Mouse (Mus musculus): Measurements from ENCODE around the gene Il9. TPM values are rescaled to one million over a fixed set of nuclear protein-coding genes. Genes with fewer than 3 reads are reported as not detected.
A peak's percentile ranks its signal among the peaks of the same experiment; 100 is the strongest.

The Il9 gene
- polyA plus RNA-seq, 1 experiment from 2014 or later, result not detected

- Histone ChIP-seq H3K27ac (ENCODE audit: low read depth) (no peak overlapping the region), H3K36me3 (replicated peaks; ENCODE audit: insufficient read depth, low read length) (no peaks in the 10 kb centered on the region), H3K4me1 (ENCODE audit: insufficient read depth) (no peaks in the 10 kb centered on the region), H3K9ac (replicated peaks) (no peak overlapping the region), H3K4me3 (ENCODE audit: low read depth, low read length) (no peak overlapping the region), H3K9me3 (ENCODE audit: low read length) (no peaks in the 10 kb centered on the region), H3K4me2 (ENCODE audit: low read depth, low read length) (no peak overlapping the region), H3K27me3 (ENCODE audit: insufficient read depth, low read length) (no peaks in the 10 kb centered on the region)
- WGBS (ENCODE audit: insufficient replicate concordance), result 35% methylated on average over 6 of the region's 6 CpGs
- ATAC-seq (no peak), DNase-seq (no peak)
- TF ChIP-seq EP300 (IDR thresholded peaks at IDR 0.05; ENCODE audit: low read depth) (no peak), CTCF (IDR thresholded peaks at IDR 0.05; ENCODE audit: low read depth) (no peak)
Measured at GRCm38 (mm10) chr13:56501866-56502420, 19.9 kb upstream of the Il9 start.

- Histone ChIP-seq H3K4me3 (ENCODE audit: low read depth, low read length) (no peak overlapping the region), H3K9me3 (ENCODE audit: low read length) (no peaks in the 10 kb centered on the region), H3K4me2 (ENCODE audit: low read depth, low read length) (no peak overlapping the region), H3K36me3 (replicated peaks; ENCODE audit: insufficient read depth, low read length) (no peaks in the 10 kb centered on the region), H3K27me3 (ENCODE audit: insufficient read depth, low read length) (no peaks in the 10 kb centered on the region), H3K27ac (ENCODE audit: low read depth) (no peak overlapping the region), H3K4me1 (ENCODE audit: insufficient read depth) (no peaks in the 10 kb centered on the region), H3K9ac (replicated peaks) (no peak overlapping the region)
- TF ChIP-seq CTCF (IDR thresholded peaks at IDR 0.05; ENCODE audit: low read depth) (no peak), EP300 (IDR thresholded peaks at IDR 0.05; ENCODE audit: low read depth) (no peak)
- WGBS (ENCODE audit: insufficient replicate concordance), result 74% methylated on average over 8 of the region's 8 CpGs
- no peak for DNase-seq
- no peak for ATAC-seq
Measured at GRCm38 (mm10) chr13:56500636-56501035, 18.6 kb upstream of the Il9 start.

- Histone ChIP-seq H3K36me3 (replicated peaks; ENCODE audit: insufficient read depth, low read length) (no peaks in the 10 kb centered on the region), H3K9me3 (ENCODE audit: low read length) (no peaks in the 10 kb centered on the region), H3K27me3 (ENCODE audit: insufficient read depth, low read length) (no peaks in the 10 kb centered on the region), H3K4me3 (ENCODE audit: low read depth, low read length) (no peak overlapping the region), H3K4me1 (ENCODE audit: insufficient read depth) (no peaks in the 10 kb centered on the region), H3K4me2 (ENCODE audit: low read depth, low read length) (no peak overlapping the region), H3K9ac (replicated peaks) (no peak overlapping the region), H3K27ac (ENCODE audit: low read depth) (no peak overlapping the region)
- DNase-seq (no peak), ATAC-seq (no peak)
- TF ChIP-seq EP300 (IDR thresholded peaks at IDR 0.05; ENCODE audit: low read depth) (no peak), CTCF (IDR thresholded peaks at IDR 0.05; ENCODE audit: low read depth) (peak; percentile 36; the same call in 1 of the 2 replicates)
- 67% methylated on average over 3 of the region's 3 CpGs for whole genome bisulfite sequencing (ENCODE audit: insufficient replicate concordance)
Measured at GRCm38 (mm10) chr13:56500132-56500531, 18.1 kb upstream of the Il9 start.

- Histone ChIP-seq H3K9me3 (ENCODE audit: low read length) (no peaks in the 10 kb centered on the region), H3K9ac (replicated peaks) (no peak overlapping the region), H3K27ac (ENCODE audit: low read depth) (no peak overlapping the region), H3K4me2 (ENCODE audit: low read depth, low read length) (no peak overlapping the region), H3K27me3 (ENCODE audit: insufficient read depth, low read length) (no peaks in the 10 kb centered on the region), H3K4me3 (ENCODE audit: low read depth, low read length) (no peak overlapping the region), H3K36me3 (replicated peaks; ENCODE audit: insufficient read depth, low read length) (no peaks in the 10 kb centered on the region), H3K4me1 (ENCODE audit: insufficient read depth) (no peaks in the 10 kb centered on the region)
- DNase-seq, result no peak
- TF ChIP-seq CTCF (IDR thresholded peaks at IDR 0.05; ENCODE audit: low read depth), result no peak
- no peak for TF ChIP-seq EP300 (IDR thresholded peaks at IDR 0.05; ENCODE audit: low read depth)
- ATAC-seq, result peak; percentile 59; the same call in 1 of the 2 replicates
- 54% methylated on average over 3 of the region's 3 CpGs for WGBS (ENCODE audit: insufficient replicate concordance)
Measured at GRCm38 (mm10) chr13:56494440-56494839, 12.4 kb upstream of the Il9 start.

- WGBS (ENCODE audit: insufficient replicate concordance), result 47% methylated on average over 5 of the region's 5 CpGs
- Histone ChIP-seq H3K4me2 (ENCODE audit: low read depth, low read length) (no peak overlapping the region), H3K9ac (replicated peaks) (no peak overlapping the region), H3K27ac (ENCODE audit: low read depth) (no peak overlapping the region), H3K27me3 (ENCODE audit: insufficient read depth, low read length) (no peaks in the 10 kb centered on the region), H3K4me1 (ENCODE audit: insufficient read depth) (no peaks in the 10 kb centered on the region), H3K36me3 (replicated peaks; ENCODE audit: insufficient read depth, low read length) (no peaks in the 10 kb centered on the region), H3K9me3 (ENCODE audit: low read length) (no peaks in the 10 kb centered on the region), H3K4me3 (ENCODE audit: low read depth, low read length) (no peak overlapping the region)
- no peak for ATAC-seq
- TF ChIP-seq EP300 (IDR thresholded peaks at IDR 0.05; ENCODE audit: low read depth), result no peak
- no peak for TF ChIP-seq CTCF (IDR thresholded peaks at IDR 0.05; ENCODE audit: low read depth)
- no peak for DNase-seq
Measured at GRCm38 (mm10) chr13:56488012-56488411, 6.0 kb upstream of the Il9 start.

GRCm38 (mm10) chr13:56478027-56478426, 4.0 kb downstream of the Il9 start:
- Histone ChIP-seq H3K27me3 (ENCODE audit: insufficient read depth, low read length) (no peaks in the 10 kb centered on the region), H3K27ac (ENCODE audit: low read depth) (no peak overlapping the region), H3K4me1 (ENCODE audit: insufficient read depth) (peaks cover 2% of the 10 kb centered on the region; the same call in 1 of the 2 replicates), H3K4me2 (ENCODE audit: low read depth, low read length) (no peak overlapping the region), H3K4me3 (ENCODE audit: low read depth, low read length) (no peak overlapping the region), H3K9me3 (ENCODE audit: low read length) (no peaks in the 10 kb centered on the region), H3K9ac (replicated peaks) (no peak overlapping the region), H3K36me3 (replicated peaks; ENCODE audit: insufficient read depth, low read length) (no peaks in the 10 kb centered on the region)
- no peak for TF ChIP-seq EP300 (IDR thresholded peaks at IDR 0.05; ENCODE audit: low read depth)
- no peak for ATAC-seq
- no peak for DNase-seq
- 73% methylated on average over 6 of the region's 6 CpGs for WGBS (ENCODE audit: insufficient replicate concordance)

- H3K4me3 ChIP-seq (ENCODE audit: low read depth, low read length), result no peak overlapping the region
- 13% methylated on average over 6 of the region's 6 CpGs for WGBS (ENCODE audit: insufficient replicate concordance)
- no peak overlapping the region for H3K9ac ChIP-seq (replicated peaks)
- DNase-seq (no peak), ATAC-seq (peak; percentile 56)
- no peak overlapping the region for H3K4me2 ChIP-seq (ENCODE audit: low read depth, low read length)
- no peaks in the 10 kb centered on the region for H3K9me3 ChIP-seq (ENCODE audit: low read length)
- H3K36me3 ChIP-seq (replicated peaks; ENCODE audit: insufficient read depth, low read length), result no peaks in the 10 kb centered on the region
- TF ChIP-seq EP300 (IDR thresholded peaks at IDR 0.05; ENCODE audit: low read depth) (no peak), CTCF (IDR thresholded peaks at IDR 0.05; ENCODE audit: low read depth) (no peak)
- H3K27me3 ChIP-seq (ENCODE audit: insufficient read depth, low read length), result no peaks in the 10 kb centered on the region
- H3K27ac ChIP-seq (ENCODE audit: low read depth), result no peak overlapping the region
- peaks cover 2% of the 10 kb centered on the region; the same call in 1 of the 2 replicates for H3K4me1 ChIP-seq (ENCODE audit: insufficient read depth)
Measured at GRCm38 (mm10) chr13:56477271-56477670, 4.8 kb downstream of the Il9 start.

Data from liver, postnatal 0 days (tissue).